Mouse (Mus musculus): ENCODE results near the gene Nup214. TPM values are rescaled to one million over a fixed set of nuclear protein-coding genes. Genes with fewer than 3 reads are reported as not detected.

Gene Nup214
- polyA plus RNA-seq, 1 experiment = 42.2 TPM

- Histone ChIP-seq H3K79me2 (ENCODE audit: control insufficient read depth, insufficient read depth) (no peaks in the 10 kb centered on the region), H3K79me3 (ENCODE audit: low read depth) (no peaks in the 10 kb centered on the region), H3K27me3 (ENCODE audit: control insufficient read depth, insufficient read depth, insufficient read length) (no peaks in the 10 kb centered on the region), H3K36me3 (ENCODE audit: control insufficient read depth, insufficient read depth) (no peaks in the 10 kb centered on the region), H3K4me3 (ENCODE audit: insufficient read depth, poor library complexity, severe bottlenecking) (no peak overlapping the region), H3ac (ENCODE audit: control insufficient read depth, insufficient read length, low read depth) (no peak overlapping the region)
- TF ChIP-seq FOSL1 (IDR thresholded peaks at IDR 0.05; ENCODE audit: insufficient read depth, low read length, poor library complexity, severe bottlenecking) (no peak), CTCF (IDR thresholded peaks at IDR 0.05; ENCODE audit: control insufficient read depth, insufficient read depth, insufficient read length) (no peak), CEBPB (IDR thresholded peaks at IDR 0.05; ENCODE audit: low read depth) (no peak), MYOG (IDR thresholded peaks at IDR 0.05; ENCODE audit: control insufficient read depth, extremely low read depth, insufficient read length) (no peak), MAX (IDR thresholded peaks at IDR 0.05) (no peak), MYOD1 (IDR thresholded peaks at IDR 0.05; ENCODE audit: control insufficient read depth, insufficient read length, low read depth) (no peak), USF1 (IDR thresholded peaks at IDR 0.05; ENCODE audit: low read depth) (no peak)
Measured at GRCm38 (mm10) chr2:31938298-31938697, 35.9 kb upstream of the Nup214 start.

GRCm38 (mm10) chr2:31943011-31943410 lies 31.2 kb upstream of the Nup214 start:
- H3K36me3 ChIP-seq (ENCODE audit: control insufficient read depth, insufficient read depth) = no peaks in the 10 kb centered on the region
- H3ac ChIP-seq (ENCODE audit: control insufficient read depth, insufficient read length, low read depth) = no peak overlapping the region

GRCm38 (mm10) chr2:31945580-31945979 lies 28.7 kb upstream of the Nup214 start:
- H3K4me3 ChIP-seq (ENCODE audit: insufficient read depth, poor library complexity, severe bottlenecking) = no peak overlapping the region

More at GRCm38 (mm10) chr2:31943011-31943410, 31.2 kb upstream of the Nup214 start:
- Histone ChIP-seq H3K79me3 (ENCODE audit: low read depth) (no peaks in the 10 kb centered on the region), H3K27me3 (ENCODE audit: control insufficient read depth, insufficient read depth, insufficient read length) (no peaks in the 10 kb centered on the region), H3K79me2 (ENCODE audit: control insufficient read depth, insufficient read depth) (no peaks in the 10 kb centered on the region), H3K4me3 (ENCODE audit: insufficient read depth, poor library complexity, severe bottlenecking) (no peak overlapping the region)
- TF ChIP-seq MYOD1 (IDR thresholded peaks at IDR 0.05; ENCODE audit: control insufficient read depth, insufficient read length, low read depth) (no peak), USF1 (IDR thresholded peaks at IDR 0.05; ENCODE audit: low read depth) (no peak), MYOG (IDR thresholded peaks at IDR 0.05; ENCODE audit: control insufficient read depth, extremely low read depth, insufficient read length) (no peak), MAX (IDR thresholded peaks at IDR 0.05) (no peak), FOSL1 (IDR thresholded peaks at IDR 0.05; ENCODE audit: insufficient read depth, low read length, poor library complexity, severe bottlenecking) (no peak), CTCF (IDR thresholded peaks at IDR 0.05; ENCODE audit: control insufficient read depth, insufficient read depth, insufficient read length) (no peak), CEBPB (IDR thresholded peaks at IDR 0.05; ENCODE audit: low read depth) (no peak)

GRCm38 (mm10) chr2:31948392-31948791 lies 25.8 kb upstream of the Nup214 start:
- H3K27me3 ChIP-seq (ENCODE audit: control insufficient read depth, insufficient read depth, insufficient read length) = no peaks in the 10 kb centered on the region
- H3ac ChIP-seq (ENCODE audit: control insufficient read depth, insufficient read length, low read depth) = no peak overlapping the region
- no peaks in the 10 kb centered on the region for H3K36me3 ChIP-seq (ENCODE audit: control insufficient read depth, insufficient read depth)
- H3K79me3 ChIP-seq (ENCODE audit: low read depth) = no peaks in the 10 kb centered on the region
- peak; percentile 62 for TF ChIP-seq FOSL1 (IDR thresholded peaks at IDR 0.05; ENCODE audit: insufficient read depth, low read length, poor library complexity, severe bottlenecking)
- peak; percentile 91 for TF ChIP-seq MAX (IDR thresholded peaks at IDR 0.05)
- no peak for TF ChIP-seq MYOG (IDR thresholded peaks at IDR 0.05; ENCODE audit: control insufficient read depth, extremely low read depth, insufficient read length)
- peak; percentile 92 for TF ChIP-seq MYOD1 (IDR thresholded peaks at IDR 0.05; ENCODE audit: control insufficient read depth, insufficient read length, low read depth)
- no peak for TF ChIP-seq CEBPB (IDR thresholded peaks at IDR 0.05; ENCODE audit: low read depth)
- peak; percentile 56 for TF ChIP-seq USF1 (IDR thresholded peaks at IDR 0.05; ENCODE audit: low read depth)
- no peak for TF ChIP-seq CTCF (IDR thresholded peaks at IDR 0.05; ENCODE audit: control insufficient read depth, insufficient read depth, insufficient read length)
- no peak overlapping the region for H3K4me3 ChIP-seq (ENCODE audit: insufficient read depth, poor library complexity, severe bottlenecking)
- H3K79me2 ChIP-seq (ENCODE audit: control insufficient read depth, insufficient read depth) = no peaks in the 10 kb centered on the region

More at GRCm38 (mm10) chr2:31945580-31945979, 28.7 kb upstream of the Nup214 start:
- H3K79me2 ChIP-seq (ENCODE audit: control insufficient read depth, insufficient read depth) = no peaks in the 10 kb centered on the region
- H3K79me3 ChIP-seq (ENCODE audit: low read depth) = no peaks in the 10 kb centered on the region
- TF ChIP-seq USF1 (IDR thresholded peaks at IDR 0.05; ENCODE audit: low read depth) (no peak), FOSL1 (IDR thresholded peaks at IDR 0.05; ENCODE audit: insufficient read depth, low read length, poor library complexity, severe bottlenecking) (no peak), CEBPB (IDR thresholded peaks at IDR 0.05; ENCODE audit: low read depth) (no peak), MYOG (IDR thresholded peaks at IDR 0.05; ENCODE audit: control insufficient read depth, extremely low read depth, insufficient read length) (no peak), MYOD1 (IDR thresholded peaks at IDR 0.05; ENCODE audit: control insufficient read depth, insufficient read length, low read depth) (no peak), MAX (IDR thresholded peaks at IDR 0.05) (no peak), CTCF (IDR thresholded peaks at IDR 0.05; ENCODE audit: control insufficient read depth, insufficient read depth, insufficient read length) (no peak)
- H3K36me3 ChIP-seq (ENCODE audit: control insufficient read depth, insufficient read depth) = no peaks in the 10 kb centered on the region
- H3ac ChIP-seq (ENCODE audit: control insufficient read depth, insufficient read length, low read depth) = no peak overlapping the region
- H3K27me3 ChIP-seq (ENCODE audit: control insufficient read depth, insufficient read depth, insufficient read length) = no peaks in the 10 kb centered on the region

GRCm38 (mm10) chr2:31948801-31949200 lies 25.4 kb upstream of the Nup214 start:
- H3K27me3 ChIP-seq (ENCODE audit: control insufficient read depth, insufficient read depth, insufficient read length) = no peaks in the 10 kb centered on the region

More at GRCm38 (mm10) chr2:31948801-31949200, 25.4 kb upstream of the Nup214 start:
- Histone ChIP-seq H3K79me2 (ENCODE audit: control insufficient read depth, insufficient read depth) (no peaks in the 10 kb centered on the region), H3K36me3 (ENCODE audit: control insufficient read depth, insufficient read depth) (no peaks in the 10 kb centered on the region), H3ac (ENCODE audit: control insufficient read depth, insufficient read length, low read depth) (no peak overlapping the region), H3K79me3 (ENCODE audit: low read depth) (no peaks in the 10 kb centered on the region), H3K4me3 (ENCODE audit: insufficient read depth, poor library complexity, severe bottlenecking) (no peak overlapping the region)
- TF ChIP-seq USF1 (IDR thresholded peaks at IDR 0.05; ENCODE audit: low read depth) = no peak
- no peak for TF ChIP-seq MYOD1 (IDR thresholded peaks at IDR 0.05; ENCODE audit: control insufficient read depth, insufficient read length, low read depth)
- TF ChIP-seq FOSL1 (IDR thresholded peaks at IDR 0.05; ENCODE audit: insufficient read depth, low read length, poor library complexity, severe bottlenecking) = no peak
- no peak for TF ChIP-seq CEBPB (IDR thresholded peaks at IDR 0.05; ENCODE audit: low read depth)
- TF ChIP-seq MAX (IDR thresholded peaks at IDR 0.05) = no peak
- TF ChIP-seq CTCF (IDR thresholded peaks at IDR 0.05; ENCODE audit: control insufficient read depth, insufficient read depth, insufficient read length) = no peak
- no peak for TF ChIP-seq MYOG (IDR thresholded peaks at IDR 0.05; ENCODE audit: control insufficient read depth, extremely low read depth, insufficient read length)
